Mouse (Mus musculus) cortical plate, adult 2 months (tissue): ENCODE results near the gene Polr2i.

Source experiments
- CTCF ChIP-seq: fragments of 200-500 bp; IDR thresholded peaks from 2 replicates; pipeline ENCODE4 v1.5.1; 2011; ENCODE audit warnings: mild to moderate bottlenecking, control low read depth, low read length; ENCODE audit not compliant: insufficient read depth; ENCODE audit errors: extremely low read depth
- POLR2A ChIP-seq: fragments of 200-500 bp; IDR thresholded peaks from 2 replicates; pipeline ENCODE4 v1.6.1; 2011; ENCODE audit warnings: mild to moderate bottlenecking, low read length, control low read depth; ENCODE audit not compliant: insufficient read depth; ENCODE audit errors: extremely low read depth

DNA sequence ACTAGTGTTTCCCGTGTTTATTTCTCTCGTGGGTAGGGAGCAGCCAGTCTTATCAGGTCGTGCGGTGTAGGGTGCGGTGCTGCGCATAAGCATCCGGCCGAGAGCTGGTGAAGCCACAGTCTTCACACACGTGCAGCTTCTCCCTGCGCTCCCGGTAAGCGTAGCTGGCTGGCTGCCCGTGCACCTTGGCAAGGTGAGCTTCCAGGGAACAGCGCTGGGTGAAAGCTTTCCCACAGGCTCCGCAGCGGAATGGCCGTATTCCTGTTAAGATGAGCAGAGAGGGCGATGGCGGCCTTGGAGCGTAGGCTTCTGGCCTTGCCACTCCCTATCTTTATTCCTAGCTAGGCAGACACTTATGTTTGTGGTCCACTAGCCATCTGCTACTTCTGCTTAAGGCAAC, 1.6 kb downstream of the Polr2i start:
- TF ChIP-seq CTCF = no peak
- TF ChIP-seq POLR2A = no peak
